Mouse (Mus musculus) kidney, adult 2 months (tissue): ENCODE data around the gene Rnpepl1.

ENCODE experiments used
- CTCF ChIP-seq: fragments of 200-500 bp; conservative IDR thresholded peaks from 2 replicates; pipeline ENCODE4 v1.5.1; 2011; ENCODE audit warnings: low read depth, mild to moderate bottlenecking, control low read depth, low read length, moderate library complexity, mixed read lengths; ENCODE audit not compliant: insufficient read depth, insufficient read length
- POLR2A ChIP-seq: fragments of 200-500 bp; IDR thresholded peaks from one replicate; pipeline ENCODE4 v1.6.1; 2011; ENCODE audit warnings: low read depth, low read length, control low read depth

DNA sequence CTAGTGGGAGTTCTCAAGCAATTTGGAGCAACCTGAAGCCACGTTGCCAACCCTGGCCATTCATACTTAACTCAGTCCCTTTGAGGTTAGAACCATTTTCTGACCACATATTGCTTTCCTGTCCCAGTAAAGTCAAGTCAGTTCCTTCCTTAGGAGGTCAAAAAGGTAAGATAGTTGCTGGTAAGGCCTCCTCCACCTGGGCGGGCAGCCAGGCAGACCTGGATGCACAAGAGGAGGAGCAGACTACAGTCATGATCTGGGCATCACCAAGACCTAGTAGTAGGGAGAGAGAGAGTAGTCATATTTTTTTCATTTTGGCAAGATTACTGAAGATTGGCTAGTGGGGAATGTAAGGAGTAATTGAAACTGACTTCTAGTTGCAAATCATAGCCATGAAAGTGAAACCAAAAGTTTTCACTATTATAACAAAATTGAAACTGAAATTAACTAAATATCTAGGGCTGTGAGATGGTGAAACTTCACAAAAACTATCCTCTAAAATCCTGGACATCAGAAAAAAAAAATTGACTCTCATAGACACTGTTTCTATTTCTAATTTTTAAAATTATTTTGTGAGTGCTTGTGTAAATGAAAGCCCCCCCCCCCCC, 4.8 kb upstream of the Rnpepl1 start:
- TF ChIP-seq CTCF (no peak), POLR2A (no peak)
